Mouse (Mus musculus): Measurements from ENCODE around the gene Gtpbp4.
"Not testable (repeated sequence)": the region's sequence is repeated elsewhere in the genome, so short reads cannot be mapped to it uniquely, and the experiment has no call there.

Gene Gtpbp4

GRCm38 (mm10) chr13:8995990-8996786, at the start of gene Gtpbp4:
Gene Gtpbp4 (minus strand): TSS chr13:8996083.
- in situ Hi-C loops (cut with MboI, MseI), result no loop called here

DNA sequence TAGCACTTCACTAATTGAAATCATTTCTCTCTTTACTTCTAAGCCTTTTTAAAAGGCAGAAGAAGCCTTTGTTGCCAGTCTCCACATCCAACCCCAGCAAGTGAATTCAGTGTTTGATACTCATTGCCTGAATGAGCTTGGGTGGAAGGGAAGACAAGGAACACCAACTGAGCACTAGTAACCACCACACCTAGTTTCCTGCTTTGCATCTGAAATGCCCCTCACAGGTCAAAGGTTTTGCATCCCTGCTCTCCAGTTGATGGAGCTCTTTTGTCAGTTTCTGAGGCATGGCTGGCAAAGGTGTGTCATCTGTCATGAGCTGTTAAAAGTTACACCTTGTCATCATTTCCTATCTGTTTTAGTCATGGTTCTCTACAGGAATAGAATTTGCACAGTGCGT, 48.8 kb upstream of the Gtpbp4 start:
- in situ Hi-C loops (cut with MboI, MseI), result no loop called here

DNA sequence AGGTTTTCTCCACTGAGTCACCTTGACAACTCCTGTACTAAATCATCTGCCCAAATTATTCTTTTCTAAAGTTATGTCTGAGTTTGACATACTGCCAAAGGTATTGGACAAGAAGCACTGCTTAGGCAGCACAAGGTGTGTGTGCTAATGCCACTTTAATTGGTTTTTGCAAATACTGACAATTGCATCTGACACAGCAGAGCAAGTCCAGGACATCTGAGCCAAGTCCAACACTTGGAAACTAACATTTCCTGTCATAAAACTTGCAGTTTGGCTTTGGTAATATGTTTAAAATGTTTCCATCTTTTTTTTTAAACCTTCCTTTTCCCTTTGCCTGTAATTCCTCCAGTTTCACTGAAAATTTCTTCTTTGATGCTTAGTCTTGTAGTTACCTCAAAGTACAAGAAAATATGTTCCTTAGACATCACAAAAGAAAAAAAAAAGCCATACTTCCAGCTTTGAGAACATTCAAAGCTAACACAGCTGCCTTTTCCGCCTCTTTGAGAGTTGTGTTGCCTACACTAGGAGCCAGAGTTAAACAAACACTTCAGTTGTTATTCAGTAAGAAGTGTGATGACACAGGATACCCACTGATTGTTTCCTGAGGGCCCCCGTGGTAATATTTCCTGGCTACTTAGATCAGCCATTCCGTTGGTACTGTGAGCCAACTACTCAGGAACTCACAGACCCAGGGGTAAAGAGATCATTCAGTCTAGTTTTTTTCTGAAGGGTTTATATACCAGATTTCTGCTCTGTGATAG, 47.6 kb upstream of the Gtpbp4 start:
- in situ Hi-C loops (cut with MboI, MseI), result no loop called here

- in situ Hi-C loops (cut with MboI, MseI), result no loop called here
Measured at GRCm38 (mm10) chr13:9040626-9041025, 44.7 kb upstream of the Gtpbp4 start.

- in situ Hi-C loops (cut with MboI, MseI), result no loop called here
Measured at GRCm38 (mm10) chr13:9031996-9032661, 36.2 kb upstream of the Gtpbp4 start.

DNA sequence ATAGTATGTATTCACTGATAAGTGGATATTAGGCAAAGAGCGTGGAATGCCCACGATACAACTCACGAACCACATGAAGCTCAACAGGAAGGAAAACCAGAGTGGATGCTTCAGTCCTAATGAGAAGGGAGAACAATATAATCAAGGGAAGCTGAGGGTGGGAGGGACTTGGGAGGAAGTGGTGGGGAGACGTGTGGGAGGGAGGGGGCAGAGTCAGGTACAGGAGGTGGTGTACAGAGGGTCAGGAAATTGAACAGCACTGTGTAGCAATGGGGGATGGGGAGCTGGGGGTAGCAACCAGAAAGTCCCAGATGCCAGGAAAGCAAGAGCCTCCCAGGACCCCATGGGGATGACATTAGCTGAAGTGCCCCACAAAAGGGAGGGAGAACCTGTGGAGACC, 34.5 kb upstream of the Gtpbp4 start:
- in situ Hi-C loops (cut with MboI, MseI), result no loop called here

GRCm38 (mm10) chr13:9027251-9027650, 31.4 kb upstream of the Gtpbp4 start:
- in situ Hi-C loops (cut with MboI, MseI), result no loop called here

- in situ Hi-C loops (cut with MboI, MseI), result no loop called here
Measured at GRCm38 (mm10) chr13:9022623-9023022, 26.7 kb upstream of the Gtpbp4 start.

- in situ Hi-C loops (cut with MboI, MseI), result no loop called here
Measured at GRCm38 (mm10) chr13:9021556-9021955, 25.7 kb upstream of the Gtpbp4 start.

GRCm38 (mm10) chr13:9019713-9020112, 23.8 kb upstream of the Gtpbp4 start:
- in situ Hi-C loops (cut with MboI, MseI), result no loop called here

GRCm38 (mm10) chr13:9018974-9019587, 23.2 kb upstream of the Gtpbp4 start:
- in situ Hi-C loops (cut with MboI, MseI), result no loop called here

- in situ Hi-C loops (cut with MboI, MseI), result no loop called here
Measured at GRCm38 (mm10) chr13:9017190-9017589, 21.3 kb upstream of the Gtpbp4 start.

GRCm38 (mm10) chr13:9014431-9014830, 18.5 kb upstream of the Gtpbp4 start:
- in situ Hi-C loops (cut with MboI, MseI), result loop anchor here (5.0 kb wide), 1 partner anchor 767 kb away; no protein-coding TSS in a partner anchor

DNA sequence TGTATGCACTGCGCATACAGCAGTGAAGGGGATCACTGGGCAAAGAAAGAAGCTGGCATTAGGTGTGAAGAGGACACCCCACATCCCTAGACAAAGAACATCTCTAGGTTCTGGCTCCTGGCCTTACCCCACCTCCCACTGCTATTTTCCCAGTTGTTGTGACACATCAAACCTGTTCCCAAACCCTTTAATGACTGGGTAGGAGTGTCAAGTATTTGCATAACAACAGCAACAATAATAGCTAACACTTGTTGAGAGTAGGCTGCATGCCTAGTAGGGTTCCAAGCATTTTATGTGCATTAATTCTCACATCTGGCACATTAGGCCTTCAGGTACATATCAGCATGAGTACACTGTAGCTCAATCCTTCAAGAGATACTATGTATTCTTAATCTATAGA, 17.6 kb upstream of the Gtpbp4 start:
- in situ Hi-C loops (cut with MboI, MseI), result loop anchor here (5.0 kb wide), 1 partner anchor 766 kb away; no protein-coding TSS in a partner anchor

GRCm38 (mm10) chr13:9011596-9012350, 15.9 kb upstream of the Gtpbp4 start:
- in situ Hi-C loops (cut with MboI, MseI), result loop anchor here (5.0 kb wide), 1 partner anchor 764 kb away; no protein-coding TSS in a partner anchor

- in situ Hi-C loops (cut with MboI, MseI), result no loop called here
Measured at GRCm38 (mm10) chr13:9003306-9003705, 7.4 kb upstream of the Gtpbp4 start.

- in situ Hi-C loops (cut with MboI, MseI), result no loop called here
Measured at GRCm38 (mm10) chr13:8999464-8999863, 3.6 kb upstream of the Gtpbp4 start.

DNA sequence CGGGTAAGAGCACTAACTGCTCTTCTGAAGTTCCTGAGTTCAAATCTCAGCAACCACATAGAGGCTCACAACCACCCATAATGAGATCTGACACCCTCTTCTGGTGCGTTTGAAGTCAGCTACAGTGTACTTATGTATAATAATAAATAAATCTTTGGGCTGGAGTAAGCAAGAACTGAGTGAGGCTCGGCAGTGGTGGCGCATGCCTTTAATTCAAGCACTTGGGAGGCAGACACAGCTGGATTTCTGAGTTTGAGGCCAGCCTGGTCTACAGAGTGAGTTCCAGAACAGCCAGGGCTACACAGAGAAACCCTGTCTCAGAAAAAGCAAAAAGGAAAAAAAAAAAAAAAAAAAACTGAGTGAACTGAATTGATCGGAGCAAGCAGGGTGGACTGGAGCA, 1.3 kb upstream of the Gtpbp4 start:
- in situ Hi-C loops (cut with MboI, MseI), result not testable (repeated sequence)

DNA sequence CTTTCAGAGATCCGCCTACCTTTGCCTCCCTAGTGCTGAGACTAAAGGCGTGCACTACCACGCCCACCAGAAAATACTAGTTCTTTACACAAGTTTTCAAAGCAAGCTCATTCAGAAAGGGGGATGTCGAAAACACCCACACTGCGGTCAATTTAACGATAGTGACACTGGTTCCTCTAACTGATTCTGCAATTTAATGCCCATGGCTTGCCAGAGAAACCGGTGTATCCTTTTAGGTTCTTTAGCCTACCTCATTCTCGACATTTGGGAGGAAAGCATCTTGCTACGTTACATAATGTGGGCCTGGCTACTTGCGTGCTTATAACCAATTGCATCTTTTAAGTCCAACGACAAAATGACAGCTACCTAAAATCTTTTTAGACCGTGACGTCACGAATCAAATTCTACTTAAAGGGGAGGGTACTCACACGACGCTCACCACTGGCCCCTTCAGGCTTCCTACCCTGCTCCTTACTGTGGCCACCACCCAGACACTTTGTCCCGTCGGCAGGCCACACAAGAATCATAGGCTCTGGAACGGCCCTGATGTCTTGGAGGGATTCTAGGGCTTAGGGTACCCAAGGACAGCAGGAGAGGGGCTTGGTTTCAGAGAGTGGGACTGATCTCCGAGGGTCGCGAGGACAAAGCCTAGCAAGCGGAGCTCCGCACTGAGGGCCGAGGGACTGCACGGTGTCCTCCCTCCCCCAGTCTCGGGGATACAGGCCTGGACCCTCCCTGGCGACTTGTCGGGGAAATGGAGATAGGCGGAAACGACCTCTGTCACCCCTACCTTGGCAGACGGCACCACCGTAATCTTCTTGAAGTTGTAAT, 509 bp downstream of the Gtpbp4 start:
- in situ Hi-C loops (cut with MboI, MseI), result no loop called here

DNA sequence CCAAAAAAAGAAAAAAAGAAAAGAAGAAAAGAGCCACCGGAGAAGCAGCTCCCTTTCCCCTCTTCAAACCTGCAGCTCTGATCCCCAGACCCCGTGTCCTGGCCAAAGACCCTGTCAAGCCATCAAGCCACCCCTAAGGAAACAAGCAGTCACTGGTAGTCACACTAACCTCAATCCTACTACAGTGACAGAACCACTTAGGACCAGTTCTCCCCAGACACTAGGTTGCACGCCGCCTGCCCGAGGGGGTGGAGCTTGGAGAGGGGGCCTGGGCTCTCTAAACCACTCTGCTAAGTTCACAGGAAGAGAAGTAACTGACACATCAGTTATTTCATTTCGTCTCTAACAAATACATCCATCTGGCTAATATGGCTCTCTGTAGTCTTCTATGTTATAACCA, 3.7 kb downstream of the Gtpbp4 start:
- in situ Hi-C loops (cut with MboI, MseI), result no loop called here
